Mouse (Mus musculus) cerebellum, postnatal 36 days (tissue): Measurements from ENCODE around the gene Slc25a4.
"Not testable (repeated sequence)": the region's sequence is repeated elsewhere in the genome, so short reads cannot be mapped to it uniquely, and the experiment has no call there.

ENCODE experiments used
- DNase-seq, 2 experiments: peaks; one replicate each; pipeline ENCODE4 v3.0.0; 2021 to 2022; ENCODE audit warnings: mixed read lengths in 2 of 2

Slc25a4 gene

GRCm38 (mm10) chr8:46210404-46211315, at the start of gene Slc25a4:
TSS of gene Slc25a4 (minus strand) at chr8:46211284.
- DNase-seq, result peak; percentile 96 to 98

- no peak for DNase-seq
Measured at GRCm38 (mm10) chr8:46257921-46258682, 47.0 kb upstream of the Slc25a4 start.

- no peak for DNase-seq
Measured at GRCm38 (mm10) chr8:46252456-46252855, 41.4 kb upstream of the Slc25a4 start.

- DNase-seq, result no peak
Measured at GRCm38 (mm10) chr8:46251561-46251960, 40.5 kb upstream of the Slc25a4 start.

GRCm38 (mm10) chr8:46246346-46246745, 35.3 kb upstream of the Slc25a4 start:
- no peak for DNase-seq

GRCm38 (mm10) chr8:46242946-46243345, 31.9 kb upstream of the Slc25a4 start:
- DNase-seq, result no peak

GRCm38 (mm10) chr8:46241568-46242374, 30.7 kb upstream of the Slc25a4 start:
- DNase-seq, result peak; percentile 66 to 68

GRCm38 (mm10) chr8:46236441-46237223, 25.5 kb upstream of the Slc25a4 start:
- no peak for DNase-seq

- DNase-seq, result no peak
Measured at GRCm38 (mm10) chr8:46234736-46235135, 23.7 kb upstream of the Slc25a4 start.

- DNase-seq, result no peak
Measured at GRCm38 (mm10) chr8:46232798-46233197, 21.7 kb upstream of the Slc25a4 start.

- not testable (repeated sequence) for DNase-seq
Measured at GRCm38 (mm10) chr8:46231968-46232367, 20.9 kb upstream of the Slc25a4 start.

GRCm38 (mm10) chr8:46226622-46227021, 15.5 kb upstream of the Slc25a4 start:
- DNase-seq, result no peak

- DNase-seq, result no peak
Measured at GRCm38 (mm10) chr8:46225501-46225900, 14.4 kb upstream of the Slc25a4 start.

- no peak for DNase-seq
Measured at GRCm38 (mm10) chr8:46220566-46220965, 9.5 kb upstream of the Slc25a4 start.

- DNase-seq, result peak; percentile 75 to 76
Measured at GRCm38 (mm10) chr8:46216838-46217237, 5.8 kb upstream of the Slc25a4 start.

GRCm38 (mm10) chr8:46213971-46214480, 2.9 kb upstream of the Slc25a4 start:
- no peak for DNase-seq

GRCm38 (mm10) chr8:46212194-46212593, 1.1 kb upstream of the Slc25a4 start:
- DNase-seq, result peak; percentile 38 to 49

GRCm38 (mm10) chr8:46211611-46212071, 557 bp upstream of the Slc25a4 start:
- peak; percentile 33 to 55 for DNase-seq

- DNase-seq, result peak; percentile 23 to 34
Measured at GRCm38 (mm10) chr8:46209057-46209456, 2.0 kb downstream of the Slc25a4 start.

- DNase-seq, result peak; percentile 51 to 61
Measured at GRCm38 (mm10) chr8:46208354-46208753, 2.7 kb downstream of the Slc25a4 start.

GRCm38 (mm10) chr8:46206107-46206506, 5.0 kb downstream of the Slc25a4 start:
- DNase-seq, result no peak
